Comparison of ENCODE assay signal across 9 mouse cellular contexts in the genomic region with DNA sequence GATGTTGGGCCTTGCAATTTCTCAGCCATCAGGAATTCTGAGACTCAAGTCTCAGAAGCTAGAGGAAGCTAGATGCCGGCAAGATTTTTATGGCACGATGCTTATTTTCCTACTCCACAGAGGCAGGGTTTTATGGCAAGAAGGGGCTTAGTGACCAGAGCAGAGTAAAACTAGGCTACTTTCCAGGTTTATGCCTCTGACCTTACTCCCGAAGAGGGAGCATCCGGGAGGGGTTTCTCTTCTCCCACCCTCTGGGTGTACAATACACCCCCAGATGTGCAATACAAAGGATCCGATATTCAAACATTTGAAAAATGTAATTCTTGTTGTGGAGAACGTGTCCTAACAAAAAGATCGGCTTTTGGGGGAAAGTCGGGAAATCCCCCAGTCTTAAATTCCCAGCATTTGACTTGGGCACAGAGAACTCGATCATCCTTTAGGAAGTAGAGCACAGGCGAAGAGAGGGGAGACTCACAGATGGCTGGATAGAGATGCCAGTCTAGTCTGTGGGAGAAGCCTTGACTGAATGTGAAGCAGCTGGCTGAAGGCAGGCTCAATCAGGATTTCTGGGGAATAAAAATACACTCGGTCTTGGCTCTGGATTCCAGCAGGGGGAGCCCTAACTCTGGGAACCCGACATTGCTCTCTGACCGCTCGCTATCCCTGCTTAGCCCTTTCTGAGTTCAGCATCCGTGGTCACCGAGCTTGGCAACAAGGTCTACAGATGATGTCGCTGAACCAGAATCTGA. TPM values are rescaled to one million over a fixed set of nuclear protein-coding genes. Genes with fewer than 3 reads are reported as not detected.
DNase-seq lines count a peak whose midpoint lies in the region; ATAC-seq and TF ChIP-seq lines count a peak whose summit lies in the region.
"Had no signal": no experiment of that assay in that cellular context is flagged by ENCODE, and none has a peak within 500 bp of the region (broad histone marks: within the 10 kb centered on the region; RNA-seq: fewer than 3 reads in every experiment).

No protein-coding gene starts in this region.

- intact Hi-C loops in heart, postnatal 36 days (cut with DNase I): loop anchor here (1.0 to 10.0 kb wide), 5 partner anchors 104 to 762 kb away; no protein-coding TSS in a partner anchor

- peaks cover 14% of the 10 kb centered on the region; the same call in 1 of the 2 replicates for H3K27me3 ChIP-seq in forebrain, embryonic 15.5 days
- H3K27me3 ChIP-seq in lung, embryonic 14.5 days (ENCODE audit: insufficient read depth, low read length): peaks cover 7% of the 10 kb centered on the region; the same call in 1 of the 2 replicates

- no peaks in the 10 kb centered on the region for H3K9me3 ChIP-seq in forebrain, embryonic 15.5 days
- no peaks in the 10 kb centered on the region for H3K9me3 ChIP-seq in lung, embryonic 14.5 days (ENCODE audit: low read depth, low read length)

- no peak overlapping the region for H3K4me3 ChIP-seq in forebrain, embryonic 15.5 days
- no peak overlapping the region for H3K4me3 ChIP-seq in lung, embryonic 14.5 days (ENCODE audit: low read depth, low read length)

- H3K4me2 ChIP-seq in forebrain, embryonic 15.5 days (replicated peaks): peak overlapping the region; percentile 21
- peak overlapping the region; percentile 25; the same call in 1 of the 2 replicates for H3K4me2 ChIP-seq in lung, embryonic 14.5 days

- 17% methylated on average over 17 of the region's 17 CpGs for WGBS in forebrain, embryonic 15.5 days
- 23% methylated on average over 17 of the region's 17 CpGs for WGBS in lung, embryonic 14.5 days

- no peaks in the 10 kb centered on the region for H3K36me3 ChIP-seq in forebrain, embryonic 15.5 days
- H3K36me3 ChIP-seq in lung, embryonic 14.5 days (ENCODE audit: insufficient read depth): no peaks in the 10 kb centered on the region

- H3K4me1 ChIP-seq in forebrain, embryonic 15.5 days: peaks cover 12% of the 10 kb centered on the region
- H3K4me1 ChIP-seq in lung, embryonic 14.5 days (ENCODE audit: insufficient read depth): no peaks in the 10 kb centered on the region

- ATAC-seq in forebrain, embryonic 15.5 days (replicated peaks): peak; percentile 94
- ATAC-seq in lung, embryonic 14.5 days (ENCODE audit: insufficient read depth): peak; percentile 77

- TF ChIP-seq CTCF in lung, embryonic 14.5 days (IDR thresholded peaks at IDR 0.05; ENCODE audit: low read depth): peak; percentile 89

- peak overlapping the region; percentile 45 for H3K27ac ChIP-seq in forebrain, embryonic 15.5 days (replicated peaks)
- no peak overlapping the region for H3K27ac ChIP-seq in lung, embryonic 14.5 days (ENCODE audit: low read depth)
- H3K27ac ChIP-seq: macrophage had no signal

- H3K9ac ChIP-seq in forebrain, embryonic 15.5 days (replicated peaks): no peak overlapping the region
- no peak overlapping the region for H3K9ac ChIP-seq in lung, embryonic 14.5 days

- DNase-seq in MEL-GATA-1-ER (ENCODE audit: extremely low read depth, low read depth): peak; percentile 26
- DNase-seq in cerebellum, adult 11-12 months: peak; percentile 53
- peak; percentile 82 to 85 for DNase-seq in heart, postnatal 36 days
- peak; percentile 84 to 93 for DNase-seq in layer of hippocampus, adult 18-20 months (ENCODE audit: low spot score in 2 of 2)
- DNase-seq in lung, embryonic 14.5 days: peak; percentile 94
- DNase-seq in ovary, postnatal 10 days (ENCODE audit: low spot score): peak; percentile 57
- peak; percentile 49 for DNase-seq in urinary bladder, adult 2 months (ENCODE audit: low spot score)

RNA-seq across cellular contexts. Expression of a gene that starts 40.2 kb away (rescaled TPM):
- 122 and 125 TPM in 2 replicates for polyA plus RNA-seq in forebrain, embryonic 15.5 days (2015; fragmentation: Nextera tagmentation; extraction: Ambion mirVana)
- total RNA-seq in heart, postnatal 36 days (2021): 1 to 10 TPM; 1.9 to 2.0 TPM
- 1 to 10 TPM; 4.7 to 5.0 TPM for total RNA-seq in layer of hippocampus, adult 18-20 months (2021)
- 180 and 188 TPM in 2 replicates for polyA plus RNA-seq in lung, embryonic 14.5 days (2014; fragmentation: Nextera tagmentation; extraction: Ambion mirVana)
- polyA plus RNA-seq in urinary bladder, adult 2 months (2012; rRNA removed): 26.3 and 32.2 TPM in 2 replicates

Comparison
In these comparisons a context has a peak if more than half of its experiments do, and no peak if none do; other contexts are left out.
1. DNase-seq: peak in every context shown above with its lines; median percentile 94 in lung, embryonic 14.5 days; 88 in layer of hippocampus, adult 18-20 months; 84 in heart, postnatal 36 days; 57 in ovary, postnatal 10 days; 53 in cerebellum, adult 11-12 months; 49 in urinary bladder, adult 2 months; 26 in MEL-GATA-1-ER.